Mouse (Mus musculus): ENCODE measurements around the gene Akt1s1. TPM values are rescaled to one million over a fixed set of nuclear protein-coding genes. Genes with fewer than 3 reads are reported as not detected.

Gene Akt1s1
- total and polyA plus RNA-seq, 3 experiments, result 9.5 to 24.2 (median 23.3) TPM

DNA sequence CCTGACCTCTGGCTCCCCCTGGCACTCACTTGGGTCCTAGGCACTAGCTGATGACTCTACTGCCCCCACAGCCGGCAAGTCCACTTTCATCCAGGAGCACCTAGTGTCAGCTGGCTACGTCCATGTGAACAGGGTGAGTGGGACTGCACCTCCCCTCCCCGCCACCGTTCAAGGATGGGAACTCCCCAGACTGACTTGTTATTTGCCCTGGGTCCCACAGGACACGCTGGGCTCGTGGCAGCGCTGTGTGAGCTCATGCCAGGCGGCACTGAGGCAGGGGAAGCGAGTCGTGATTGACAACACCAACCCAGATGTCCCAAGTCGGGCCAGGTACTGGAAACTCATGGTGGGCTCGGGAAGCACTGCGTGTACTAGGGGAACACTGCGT is 12.6 kb downstream of the Akt1s1 start:
- H3K9me3 ChIP-seq (replicated peaks; ENCODE audit: low read length), result no peaks in the 10 kb centered on the region
- in situ Hi-C loops (cut with MboI; ENCODE audit: low pct_ligation_motif_present, low pct_unique_long_range_greater_than_20kb, low sequenced_read_pairs) (no loop called here), dilution Hi-C loops (cut with MboI; ENCODE audit: extremely low pct_ligation_motif_present, extremely low pct_unique_long_range_greater_than_20kb, low sequenced_read_pairs) (no loop called here)

DNA sequence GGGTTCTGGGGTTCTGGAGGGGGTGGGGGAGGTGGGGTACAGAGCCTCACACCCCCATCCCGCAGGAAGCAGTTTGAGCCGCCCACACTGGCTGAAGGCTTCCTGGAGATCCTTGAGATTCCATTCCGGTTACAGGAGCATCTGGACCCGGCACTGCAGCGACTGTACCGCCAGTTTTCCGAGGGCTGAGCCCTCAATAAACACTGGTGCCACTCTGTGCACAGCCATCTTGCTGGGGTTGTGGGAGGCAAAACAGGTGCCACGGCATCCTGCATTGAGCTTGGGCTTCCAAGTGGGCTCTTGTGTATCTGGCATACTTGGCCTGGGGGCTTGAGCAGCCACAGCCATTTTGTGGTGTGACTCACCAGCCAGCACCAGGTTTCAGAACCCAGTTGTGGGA is 13.6 kb downstream of the Akt1s1 start:
- no peak overlapping the region for H3K9ac ChIP-seq (ENCODE audit: insufficient read depth, low read depth)
- no peak for DNase-seq (ENCODE audit: extremely low read depth)
- dilution Hi-C loops (cut with MboI; ENCODE audit: extremely low pct_ligation_motif_present, extremely low pct_unique_long_range_greater_than_20kb, low sequenced_read_pairs), result no loop called here
- H3K79me2 ChIP-seq (replicated peaks; ENCODE audit: control insufficient read depth, extremely low read depth, insufficient read depth, poor library complexity, severe bottlenecking), result no peaks in the 10 kb centered on the region
- peaks cover 35 to 66% of the 10 kb centered on the region in 2 experiments for H3K4me1 ChIP-seq (ENCODE audit: control insufficient read depth in 1 of 2, insufficient read depth in 2 of 2)
- no peak overlapping the region for H3K4me3 ChIP-seq (replicated peaks in 1 of 3; ENCODE audit: low read depth in 2 of 3, low read length in 2 of 3, poor library complexity in 1 of 3)
- no peaks in the 10 kb centered on the region for H3K27me3 ChIP-seq (replicated peaks)
- in situ Hi-C loops (cut with MboI; ENCODE audit: low pct_ligation_motif_present, low pct_unique_long_range_greater_than_20kb, low sequenced_read_pairs), result no loop called here
- H3K4me2 ChIP-seq (ENCODE audit: insufficient read depth, low read depth, poor library complexity, severe bottlenecking), result no peak overlapping the region
- no peaks in the 10 kb centered on the region for H3K9me3 ChIP-seq (replicated peaks; ENCODE audit: low read length)
- TF ChIP-seq SMC3 (IDR thresholded peaks at IDR 0.05; ENCODE audit: low read depth, low read length), result no peak
- TF ChIP-seq EP300 (IDR thresholded peaks at IDR 0.05; ENCODE audit: low read length), result no peak
- TF ChIP-seq GABPA (IDR thresholded peaks at IDR 0.05; ENCODE audit: insufficient replicate concordance, low read depth, low read length), result no peak
- no peak for TF ChIP-seq HCFC1 (IDR thresholded peaks at IDR 0.05; ENCODE audit: low read depth, low read length)
- TF ChIP-seq TBP (conservative IDR thresholded peaks at IDR 0.05; ENCODE audit: low read depth, low read length), result no peak
- TF ChIP-seq NRF1 (IDR thresholded peaks at IDR 0.05; ENCODE audit: low read depth, low read length), result no peak
- TF ChIP-seq RAD21 (IDR thresholded peaks at IDR 0.05; ENCODE audit: low read depth, low read length), result no peak
- TF ChIP-seq IRF4 (IDR thresholded peaks at IDR 0.05; ENCODE audit: low read depth, low read length), result no peak
- no peak for TF ChIP-seq ELF1 (IDR thresholded peaks at IDR 0.05; ENCODE audit: low read depth, low read length)
- no peak overlapping the region for H3K27ac ChIP-seq (ENCODE audit: insufficient read depth, low read depth)
- peaks cover 41 to 76% of the 10 kb centered on the region in 2 experiments for H3K36me3 ChIP-seq (replicated peaks in 1 of 2; ENCODE audit: control insufficient read depth in 1 of 2, insufficient read depth in 1 of 2, low read length in 1 of 2)

More for the DNA sequence above, 12.6 kb downstream of the Akt1s1 start:
- Histone ChIP-seq H3K4me2 (ENCODE audit: insufficient read depth, low read depth, poor library complexity, severe bottlenecking) (no peak overlapping the region), H3K79me2 (replicated peaks; ENCODE audit: control insufficient read depth, extremely low read depth, insufficient read depth, poor library complexity, severe bottlenecking) (no peaks in the 10 kb centered on the region), H3K4me1 (ENCODE audit: control insufficient read depth in 1 of 2, insufficient read depth in 2 of 2) (peaks cover 29 to 61% of the 10 kb centered on the region in 2 experiments), H3K27ac (ENCODE audit: insufficient read depth, low read depth) (peak overlapping the region; percentile 24; the same call in 1 of the 2 replicates), H3K36me3 (replicated peaks in 1 of 2; ENCODE audit: control insufficient read depth in 1 of 2, insufficient read depth in 1 of 2, low read length in 1 of 2) (peaks cover 41 to 73% of the 10 kb centered on the region in 2 experiments), H3K27me3 (replicated peaks) (no peaks in the 10 kb centered on the region), H3K4me3 (replicated peaks in 1 of 3; ENCODE audit: low read depth in 2 of 3, low read length in 2 of 3, poor library complexity in 1 of 3) (no peak overlapping the region), H3K9ac (ENCODE audit: insufficient read depth, low read depth) (no peak overlapping the region)
- TF ChIP-seq MXI1 (IDR thresholded peaks at IDR 0.05; ENCODE audit: low read depth, low read length), result no peak
- peak; percentile 45 for TF ChIP-seq BHLHE40 (IDR thresholded peaks at IDR 0.05; ENCODE audit: low read depth, low read length)
- DNase-seq (ENCODE audit: extremely low read depth), result no peak

DNA sequence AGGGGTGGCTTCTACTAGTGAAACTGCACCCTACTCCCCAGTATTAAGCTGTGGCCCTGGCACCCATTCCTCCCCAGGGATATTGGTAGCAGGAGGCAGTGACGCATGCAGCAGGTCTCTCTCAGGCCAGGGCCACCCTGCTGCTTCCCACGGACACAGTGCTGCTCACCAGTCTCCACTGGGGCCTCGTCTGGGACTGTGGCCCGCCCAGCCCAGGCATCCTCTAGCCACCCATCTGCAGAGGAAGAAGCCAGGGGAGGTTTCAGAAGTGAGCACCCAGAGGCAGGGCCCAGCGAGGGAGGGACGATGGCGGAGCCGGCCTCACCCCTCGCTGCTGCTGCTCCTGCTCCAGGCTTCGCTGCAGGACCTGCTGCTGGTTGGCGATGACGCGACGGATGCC is 14.4 kb downstream of the Akt1s1 start:
- Histone ChIP-seq H3K36me3 (replicated peaks in 1 of 2; ENCODE audit: control insufficient read depth in 1 of 2, insufficient read depth in 1 of 2, low read length in 1 of 2) (peaks cover 41 to 76% of the 10 kb centered on the region in 2 experiments), H3K4me2 (ENCODE audit: insufficient read depth, low read depth, poor library complexity, severe bottlenecking) (no peak overlapping the region), H3K79me2 (replicated peaks; ENCODE audit: control insufficient read depth, extremely low read depth, insufficient read depth, poor library complexity, severe bottlenecking) (no peaks in the 10 kb centered on the region), H3K27ac (ENCODE audit: insufficient read depth, low read depth) (no peak overlapping the region), H3K9me3 (replicated peaks; ENCODE audit: low read length) (no peaks in the 10 kb centered on the region), H3K27me3 (replicated peaks) (peaks cover 3% of the 10 kb centered on the region), H3K9ac (ENCODE audit: insufficient read depth, low read depth) (no peak overlapping the region), H3K4me3 (replicated peaks in 1 of 3; ENCODE audit: low read depth in 2 of 3, low read length in 2 of 3, poor library complexity in 1 of 3) (no peak overlapping the region), H3K4me1 (ENCODE audit: control insufficient read depth in 1 of 2, insufficient read depth in 2 of 2) (peaks cover 35 to 65% of the 10 kb centered on the region in 2 experiments)
- dilution Hi-C loops (cut with MboI; ENCODE audit: extremely low pct_ligation_motif_present, extremely low pct_unique_long_range_greater_than_20kb, low sequenced_read_pairs) (no loop called here), in situ Hi-C loops (cut with MboI; ENCODE audit: low pct_ligation_motif_present, low pct_unique_long_range_greater_than_20kb, low sequenced_read_pairs) (no loop called here)
- no peak for TF ChIP-seq USF2 (conservative IDR thresholded peaks at IDR 0.05; ENCODE audit: low read depth, low read length)
- DNase-seq (ENCODE audit: extremely low read depth), result no peak

Measured in CH12.LX (cell line).